Mouse (Mus musculus) cerebellum, adult 2 months (tissue): ENCODE measurements around the gene Abcd3.

Source experiments
- CTCF ChIP-seq: fragments of 200-500 bp; IDR thresholded peaks from 2 replicates; pipeline ENCODE4 v1.5.1; 2011; ENCODE audit warnings: low read depth, mild to moderate bottlenecking, control low read depth, low read length, moderate library complexity, borderline replicate concordance; ENCODE audit not compliant: insufficient read depth
- POLR2A ChIP-seq: fragments of 200-500 bp; IDR thresholded peaks from 2 replicates; pipeline ENCODE4 v1.6.1; 2011; ENCODE audit warnings: low read length, control low read depth, borderline replicate concordance; ENCODE audit not compliant: insufficient read depth

- no peak for TF ChIP-seq CTCF
- TF ChIP-seq POLR2A: no peak
These were observed 37.1 kb upstream of the Abcd3 start for GRCm38 (mm10) chr3:121852074-121852826.
